Mouse (Mus musculus): ENCODE measurements around the gene Abcc8. TPM values are rescaled to one million over a fixed set of nuclear protein-coding genes. Genes with fewer than 3 reads are reported as not detected.
"Not testable (repeated sequence)": the region's sequence is repeated elsewhere in the genome, so short reads cannot be mapped to it uniquely, and the experiment has no call there.

The Abcc8 gene
- polyA plus RNA-seq, 1 experiment from 2014 or later: 3.9 TPM

GRCm38 (mm10) chr7:46184232-46184631 lies 4.4 kb upstream of the Abcc8 start:
- H3K4me3 ChIP-seq: no peak overlapping the region
- no peaks in the 10 kb centered on the region for H3K9me3 ChIP-seq
- peaks cover 13% of the 10 kb centered on the region for H3K4me1 ChIP-seq
- H3K36me3 ChIP-seq: no peaks in the 10 kb centered on the region
- no peak overlapping the region for H3K27ac ChIP-seq
- peaks cover 58% of the 10 kb centered on the region for H3K27me3 ChIP-seq (ENCODE audit: insufficient read depth, poor library complexity, severe bottlenecking)
- DNase-seq (ENCODE audit: low spot score): no peak

- Histone ChIP-seq H3K27me3 (ENCODE audit: insufficient read depth, poor library complexity, severe bottlenecking) (peaks cover 76% of the 10 kb centered on the region), H3K9me3 (no peaks in the 10 kb centered on the region), H3K4me3 (no peak overlapping the region), H3K36me3 (no peaks in the 10 kb centered on the region), H3K4me1 (peaks cover 12% of the 10 kb centered on the region), H3K27ac (no peak overlapping the region)
- 3% methylated on average over 3 of the region's 3 CpGs for WGBS
- DNase-seq (ENCODE audit: low spot score): no peak
Measured at GRCm38 (mm10) chr7:46181590-46181989, 1.8 kb upstream of the Abcc8 start.

GRCm38 (mm10) chr7:46168980-46169379 lies 10.9 kb downstream of the Abcc8 start:
- H3K27ac ChIP-seq; H3K27me3 ChIP-seq (ENCODE audit: insufficient read depth, poor library complexity, severe bottlenecking); H3K36me3 ChIP-seq; DNase-seq (ENCODE audit: low spot score); H3K4me1 ChIP-seq; H3K4me3 ChIP-seq; H3K9me3 ChIP-seq: not testable (repeated sequence)
- WGBS: 86% methylated on average over 1 of the region's 1 CpGs

GRCm38 (mm10) chr7:46168402-46168801 lies 11.4 kb downstream of the Abcc8 start:
- WGBS: 87% methylated on average over 6 of the region's 6 CpGs
- no peaks in the 10 kb centered on the region for H3K9me3 ChIP-seq
- no peaks in the 10 kb centered on the region for H3K36me3 ChIP-seq
- no peak overlapping the region for H3K4me3 ChIP-seq
- H3K27me3 ChIP-seq (ENCODE audit: insufficient read depth, poor library complexity, severe bottlenecking): no peaks in the 10 kb centered on the region; the same call in 1 of the 2 replicates
- H3K27ac ChIP-seq: no peak overlapping the region
- DNase-seq (ENCODE audit: low spot score): no peak
- no peaks in the 10 kb centered on the region for H3K4me1 ChIP-seq

GRCm38 (mm10) chr7:46167901-46168300 lies 11.9 kb downstream of the Abcc8 start:
- H3K9me3 ChIP-seq: no peaks in the 10 kb centered on the region
- H3K4me3 ChIP-seq: no peak overlapping the region
- WGBS: 95% methylated on average over 7 of the region's 7 CpGs
- no peaks in the 10 kb centered on the region for H3K4me1 ChIP-seq
- DNase-seq (ENCODE audit: low spot score): no peak
- no peaks in the 10 kb centered on the region; the same call in 1 of the 2 replicates for H3K27me3 ChIP-seq (ENCODE audit: insufficient read depth, poor library complexity, severe bottlenecking)
- no peaks in the 10 kb centered on the region for H3K36me3 ChIP-seq
- no peak overlapping the region for H3K27ac ChIP-seq

GRCm38 (mm10) chr7:46165876-46166275 lies 14.0 kb downstream of the Abcc8 start:
- Histone ChIP-seq H3K27me3 (ENCODE audit: insufficient read depth, poor library complexity, severe bottlenecking) (no peaks in the 10 kb centered on the region; the same call in 1 of the 2 replicates), H3K4me3 (no peak overlapping the region), H3K27ac (no peak overlapping the region), H3K9me3 (no peaks in the 10 kb centered on the region), H3K4me1 (peaks cover 13% of the 10 kb centered on the region), H3K36me3 (no peaks in the 10 kb centered on the region)
- whole genome bisulfite sequencing: 92% methylated on average over 11 of the region's 11 CpGs
- DNase-seq (ENCODE audit: low spot score): no peak

GRCm38 (mm10) chr7:46162731-46163130 lies 17.1 kb downstream of the Abcc8 start:
- DNase-seq (ENCODE audit: low spot score): no peak
- WGBS: 77% methylated on average over 5 of the region's 5 CpGs
- Histone ChIP-seq H3K27ac (peak overlapping the region; percentile 47; the same call in 1 of the 2 replicates), H3K27me3 (ENCODE audit: insufficient read depth, poor library complexity, severe bottlenecking) (no peaks in the 10 kb centered on the region; the same call in 1 of the 2 replicates), H3K4me3 (no peak overlapping the region), H3K36me3 (no peaks in the 10 kb centered on the region), H3K4me1 (peaks cover 16% of the 10 kb centered on the region), H3K9me3 (no peaks in the 10 kb centered on the region)

- no peak for DNase-seq (ENCODE audit: low spot score)
- Histone ChIP-seq H3K27ac (peak overlapping the region; percentile 47; the same call in 1 of the 2 replicates), H3K4me3 (peak overlapping the region; percentile 12; the same call in 1 of the 2 replicates), H3K36me3 (no peaks in the 10 kb centered on the region), H3K27me3 (ENCODE audit: insufficient read depth, poor library complexity, severe bottlenecking) (no peaks in the 10 kb centered on the region; the same call in 1 of the 2 replicates), H3K4me1 (peaks cover 16% of the 10 kb centered on the region), H3K9me3 (no peaks in the 10 kb centered on the region)
- 53% methylated on average over 11 of the region's 11 CpGs for WGBS
Measured at GRCm38 (mm10) chr7:46162132-46162727, 17.6 kb downstream of the Abcc8 start.

GRCm38 (mm10) chr7:46161615-46162014 lies 18.2 kb downstream of the Abcc8 start:
- no peak for DNase-seq (ENCODE audit: low spot score)
- Histone ChIP-seq H3K27ac (peak overlapping the region; percentile 47; the same call in 1 of the 2 replicates), H3K27me3 (ENCODE audit: insufficient read depth, poor library complexity, severe bottlenecking) (no peaks in the 10 kb centered on the region; the same call in 1 of the 2 replicates), H3K9me3 (no peaks in the 10 kb centered on the region), H3K4me1 (peaks cover 16% of the 10 kb centered on the region), H3K4me3 (peak overlapping the region; percentile 12; the same call in 1 of the 2 replicates), H3K36me3 (no peaks in the 10 kb centered on the region)
- 24% methylated on average over 3 of the region's 3 CpGs for WGBS

GRCm38 (mm10) chr7:46157746-46158145 lies 22.1 kb downstream of the Abcc8 start:
- peaks cover 16% of the 10 kb centered on the region for H3K4me1 ChIP-seq
- no peaks in the 10 kb centered on the region for H3K27me3 ChIP-seq (ENCODE audit: insufficient read depth, poor library complexity, severe bottlenecking)
- no peaks in the 10 kb centered on the region for H3K36me3 ChIP-seq
- no peak overlapping the region for H3K4me3 ChIP-seq
- H3K27ac ChIP-seq: no peak overlapping the region
- no peak for DNase-seq (ENCODE audit: low spot score)
- H3K9me3 ChIP-seq: no peaks in the 10 kb centered on the region
- 73% methylated on average over 7 of the region's 7 CpGs for WGBS

- Histone ChIP-seq H3K4me1 (no peaks in the 10 kb centered on the region), H3K27me3 (ENCODE audit: insufficient read depth, poor library complexity, severe bottlenecking) (no peaks in the 10 kb centered on the region; the same call in 1 of the 2 replicates), H3K4me3 (no peak overlapping the region), H3K27ac (no peak overlapping the region), H3K36me3 (no peaks in the 10 kb centered on the region), H3K9me3 (no peaks in the 10 kb centered on the region)
- DNase-seq (ENCODE audit: low spot score): no peak
- 73% methylated on average over 18 of the region's 18 CpGs for WGBS
Measured at GRCm38 (mm10) chr7:46154498-46155488, 25.0 kb downstream of the Abcc8 start.

- Histone ChIP-seq H3K4me3 (no peak overlapping the region), H3K4me1 (no peaks in the 10 kb centered on the region), H3K27me3 (ENCODE audit: insufficient read depth, poor library complexity, severe bottlenecking) (no peaks in the 10 kb centered on the region; the same call in 1 of the 2 replicates), H3K9me3 (no peaks in the 10 kb centered on the region), H3K36me3 (no peaks in the 10 kb centered on the region), H3K27ac (no peak overlapping the region)
- WGBS: 72% methylated on average over 9 of the region's 9 CpGs
- DNase-seq (ENCODE audit: low spot score): no peak
Measured at GRCm38 (mm10) chr7:46152819-46153351, 26.9 kb downstream of the Abcc8 start.

GRCm38 (mm10) chr7:46147417-46147816 lies 32.4 kb downstream of the Abcc8 start:
- H3K9me3 ChIP-seq: no peaks in the 10 kb centered on the region
- no peak overlapping the region for H3K4me3 ChIP-seq
- no peak for DNase-seq (ENCODE audit: low spot score)
- H3K4me1 ChIP-seq: peaks cover 4% of the 10 kb centered on the region; the same call in 1 of the 2 replicates
- H3K27ac ChIP-seq: no peak overlapping the region
- H3K27me3 ChIP-seq (ENCODE audit: insufficient read depth, poor library complexity, severe bottlenecking): no peaks in the 10 kb centered on the region; the same call in 1 of the 2 replicates
- H3K36me3 ChIP-seq: no peaks in the 10 kb centered on the region
- 56% methylated on average over 7 of the region's 7 CpGs for WGBS
